Mouse (Mus musculus) T-helper 17 cell (primary cell): ENCODE results near the gene Wwtr1.

Experiments used
- in situ Hi-C, 2 experiments: fragments of 300-600 bp; cut with MboI, MseI; formaldehyde crosslinking; loops; 1 replicate in 1 of 2; 2 replicates in 1 of 2; pipeline ENCODE4 v1.15.1; 2025; ENCODE audit warnings: high pct_unique_total_duplicates in 2 of 2

The Wwtr1 gene

DNA sequence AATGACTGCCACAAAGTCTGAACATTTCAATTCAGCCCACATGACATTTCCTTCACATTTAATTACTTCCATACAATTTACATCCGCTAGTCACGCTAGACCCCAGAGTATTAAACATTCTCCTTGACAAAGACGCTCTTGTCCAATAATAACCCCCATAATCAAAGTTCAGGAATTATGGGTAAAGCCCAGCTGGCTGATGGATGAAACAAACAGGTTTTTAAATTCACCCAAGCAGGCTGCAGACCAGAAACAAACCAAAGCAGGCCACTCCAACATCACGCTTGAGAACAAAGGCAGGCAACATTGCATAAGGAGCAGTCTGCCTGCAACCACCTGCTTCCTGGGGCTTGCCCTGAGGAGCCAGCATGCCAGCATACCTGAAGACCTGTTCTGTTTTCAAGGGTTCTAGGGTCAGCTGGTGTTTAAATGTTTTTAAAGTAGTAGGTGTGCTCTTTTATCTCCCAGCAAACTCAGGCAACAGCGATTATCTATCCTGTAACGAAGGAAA, 12.7 kb downstream of the Wwtr1 start:
- in situ Hi-C loops, result no loop called here

DNA sequence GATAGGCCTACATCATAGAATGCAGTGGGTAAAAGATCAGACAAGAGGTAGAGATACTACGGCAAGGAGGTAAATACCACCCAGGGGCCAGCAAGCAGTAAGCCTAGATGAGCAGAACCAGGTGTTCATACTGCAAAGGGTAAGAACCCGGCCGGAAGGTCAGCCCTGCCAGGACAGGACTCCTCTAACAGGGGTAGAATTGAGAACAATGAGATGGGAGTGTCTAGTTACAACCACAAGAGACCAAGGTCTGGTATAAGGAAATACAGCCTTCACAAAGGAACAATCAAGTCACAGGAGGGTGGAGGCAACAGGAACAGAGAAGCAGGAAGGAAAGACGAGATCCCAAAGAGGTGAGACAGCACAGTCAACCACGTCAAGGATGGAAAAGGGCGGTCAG, 16.9 kb downstream of the Wwtr1 start:
- in situ Hi-C loops, result no loop called here

DNA sequence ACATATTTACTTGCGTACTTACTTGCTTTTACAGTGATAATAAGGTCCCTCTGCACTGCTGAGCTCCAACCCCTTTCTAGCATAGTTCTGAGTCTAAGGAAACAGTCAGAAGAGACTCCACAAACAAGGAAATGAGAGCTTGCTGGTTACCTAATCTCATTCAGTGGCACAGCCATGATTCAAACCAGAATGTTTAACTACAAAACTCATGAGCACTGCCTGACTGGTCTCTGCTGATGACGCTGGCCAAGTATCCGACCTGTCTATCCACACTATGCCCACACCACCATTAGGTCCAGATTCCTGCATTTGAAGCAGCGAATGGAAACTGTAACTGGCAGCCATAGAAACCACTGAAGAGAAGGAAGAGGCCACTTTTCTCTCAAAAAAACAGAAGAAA, 18.3 kb downstream of the Wwtr1 start:
- in situ Hi-C loops, result no loop called here

DNA sequence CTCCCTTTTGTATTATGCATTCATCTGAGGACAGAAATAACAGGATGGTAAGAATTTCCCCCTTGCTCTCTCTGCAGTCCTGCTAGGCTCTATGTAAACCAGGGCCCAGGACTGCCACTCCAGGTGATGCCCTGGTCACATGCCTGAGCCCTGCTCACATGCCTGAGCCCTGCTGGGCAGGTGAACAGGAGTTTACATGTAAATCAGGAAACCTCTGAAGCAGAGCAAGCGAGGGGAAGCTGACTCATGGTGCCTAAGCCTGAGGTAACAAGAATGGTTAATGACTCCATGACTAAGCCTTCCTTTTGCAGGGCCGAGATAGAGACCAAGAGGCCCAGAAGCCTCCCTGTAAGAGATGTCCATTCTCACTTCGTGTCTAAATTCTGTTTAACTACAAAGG, 20.1 kb downstream of the Wwtr1 start:
- in situ Hi-C loops, result no loop called here

DNA sequence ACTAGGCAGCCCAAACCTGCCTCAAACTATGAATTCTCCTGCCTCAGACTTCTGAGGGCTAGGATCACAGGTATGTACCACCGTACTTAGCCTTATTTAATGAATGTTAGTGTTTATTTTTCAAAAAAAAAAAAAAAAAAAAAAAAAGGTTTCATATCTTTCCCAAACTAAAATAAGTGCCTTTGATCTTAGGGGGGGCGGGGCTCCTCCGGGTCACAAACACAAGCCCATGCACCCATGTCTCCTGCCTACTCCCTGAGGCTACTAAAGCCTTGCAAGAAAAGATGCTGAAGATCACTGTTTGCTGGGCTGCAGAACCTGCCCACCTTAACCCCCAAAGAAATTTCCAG, 20.8 kb downstream of the Wwtr1 start:
- in situ Hi-C loops, result no loop called here

DNA sequence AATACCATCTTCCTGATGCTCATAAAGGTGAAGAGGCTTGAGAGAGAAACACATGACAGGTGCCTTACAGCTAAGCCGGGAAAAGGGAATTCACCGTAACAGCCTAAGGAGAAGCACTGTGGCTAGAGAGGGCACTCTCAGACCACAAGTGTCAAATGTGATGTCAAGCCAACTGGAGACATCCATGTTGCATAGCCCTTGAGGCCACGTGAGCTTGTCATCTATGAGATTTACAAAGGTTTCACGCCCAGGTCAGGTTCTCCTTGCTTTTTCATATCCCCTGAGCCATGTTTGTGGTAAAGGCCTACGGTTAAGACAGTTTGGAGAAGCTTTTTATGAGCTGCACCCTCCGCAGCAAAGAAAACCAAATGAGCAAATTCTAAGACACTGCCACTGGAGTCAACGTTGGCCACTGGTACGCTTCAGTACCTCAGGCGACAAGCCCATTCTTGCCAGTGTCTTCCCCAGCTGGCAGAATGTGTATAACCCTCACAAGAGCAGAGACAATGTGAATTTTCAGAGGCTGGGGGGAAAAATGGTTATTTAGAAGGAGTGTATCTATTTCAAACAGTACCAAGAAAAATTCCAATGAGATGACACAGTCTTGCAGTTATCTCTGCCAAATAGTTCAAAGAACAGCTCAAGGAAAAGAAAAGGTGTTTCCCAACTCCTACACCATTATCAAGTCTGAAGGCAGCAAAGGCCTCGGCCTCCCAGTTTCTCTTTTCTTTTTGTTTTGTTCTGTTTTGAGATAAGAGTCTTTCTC, 21.4 kb downstream of the Wwtr1 start:
- in situ Hi-C loops, result no loop called here

DNA sequence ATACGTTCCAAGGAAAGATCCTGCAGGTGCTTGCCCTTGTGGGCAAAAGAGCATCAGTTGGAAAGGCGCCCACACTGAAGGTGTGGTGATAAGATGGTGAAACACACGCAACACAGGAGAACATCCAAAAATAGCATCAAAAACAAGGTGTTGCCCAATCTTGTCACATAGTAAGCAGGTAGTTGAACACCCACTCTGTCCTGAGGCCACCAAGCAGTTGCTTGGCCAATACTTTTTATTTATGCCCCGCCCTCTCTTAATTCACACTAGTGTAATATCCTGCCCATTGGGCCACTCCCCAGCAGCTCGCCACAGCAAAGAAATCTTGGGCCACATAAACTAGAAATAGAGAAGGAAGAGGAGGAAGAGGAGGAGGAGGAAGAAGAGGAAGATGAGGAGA, 22.6 kb downstream of the Wwtr1 start:
- in situ Hi-C loops, result no loop called here

DNA sequence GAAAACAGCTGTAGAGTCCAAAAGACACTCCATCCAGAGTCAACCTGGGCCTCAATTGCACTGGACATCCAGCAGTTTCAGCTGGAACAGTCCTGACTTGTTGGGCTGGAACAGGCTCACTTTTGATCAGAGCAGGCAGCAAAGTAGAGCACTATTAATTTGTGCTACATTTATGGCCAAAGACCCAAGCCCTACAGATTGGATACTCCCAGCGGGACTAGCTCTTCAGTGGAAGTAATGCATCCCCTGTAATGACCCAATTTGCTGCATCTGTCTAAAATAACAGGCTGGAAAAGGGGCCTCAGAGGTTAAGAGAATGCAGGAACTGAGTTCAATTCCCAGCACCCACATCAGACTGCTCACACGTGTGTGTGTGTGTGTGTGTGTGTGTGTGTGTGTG, 24.5 kb downstream of the Wwtr1 start:
- in situ Hi-C loops, result no loop called here

DNA sequence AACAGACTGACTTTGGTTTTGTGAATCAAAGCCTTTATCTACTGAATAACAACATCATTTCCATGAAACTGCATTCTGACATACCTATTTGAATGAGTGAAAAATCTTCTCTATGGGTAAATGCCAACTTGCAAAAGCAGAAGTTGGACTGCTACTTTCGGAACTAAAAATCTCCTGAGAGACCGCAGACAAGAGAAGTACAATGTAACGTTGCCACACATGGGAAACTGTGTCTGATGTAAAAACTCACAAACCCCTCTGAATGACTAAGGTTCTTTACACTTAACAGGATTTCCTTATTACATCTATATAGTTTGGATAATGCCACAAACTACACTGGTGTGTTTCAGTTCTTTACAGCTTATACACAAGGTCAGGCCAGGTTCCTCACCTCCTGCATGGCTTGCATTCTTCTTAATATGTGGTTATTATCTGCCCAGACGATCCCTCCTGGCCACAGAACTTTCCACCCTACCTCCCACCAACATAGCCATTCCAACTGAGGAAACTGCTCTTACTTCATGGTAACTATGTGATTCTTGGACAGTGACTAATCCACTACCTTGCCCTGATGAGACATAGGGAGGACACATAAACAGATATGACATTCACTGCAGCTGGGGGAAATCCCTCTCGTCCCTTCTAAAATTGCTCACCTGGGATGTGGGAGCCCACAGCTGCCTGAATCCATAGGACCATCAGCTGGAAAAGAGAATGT, 25.1 kb downstream of the Wwtr1 start:
- in situ Hi-C loops, result no loop called here

DNA sequence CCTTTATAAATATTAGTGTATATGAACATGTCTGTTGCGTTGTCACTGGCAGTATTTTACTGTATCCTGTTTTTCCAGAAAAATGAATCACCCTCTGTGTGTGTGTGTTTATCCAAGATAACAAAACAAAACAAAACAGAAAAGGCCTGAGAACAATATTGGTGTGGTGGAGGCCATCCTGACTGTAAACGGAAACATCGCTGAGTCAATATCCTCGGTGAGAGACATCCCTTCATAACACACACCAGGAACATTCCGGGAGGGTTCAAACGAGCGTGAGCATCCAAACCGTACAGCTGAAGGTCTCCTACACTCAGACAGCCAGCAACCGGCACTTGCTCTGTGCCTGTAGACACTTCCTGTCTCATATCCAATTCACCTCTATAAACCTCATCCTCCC, 31.6 kb downstream of the Wwtr1 start:
- in situ Hi-C loops, result no loop called here

DNA sequence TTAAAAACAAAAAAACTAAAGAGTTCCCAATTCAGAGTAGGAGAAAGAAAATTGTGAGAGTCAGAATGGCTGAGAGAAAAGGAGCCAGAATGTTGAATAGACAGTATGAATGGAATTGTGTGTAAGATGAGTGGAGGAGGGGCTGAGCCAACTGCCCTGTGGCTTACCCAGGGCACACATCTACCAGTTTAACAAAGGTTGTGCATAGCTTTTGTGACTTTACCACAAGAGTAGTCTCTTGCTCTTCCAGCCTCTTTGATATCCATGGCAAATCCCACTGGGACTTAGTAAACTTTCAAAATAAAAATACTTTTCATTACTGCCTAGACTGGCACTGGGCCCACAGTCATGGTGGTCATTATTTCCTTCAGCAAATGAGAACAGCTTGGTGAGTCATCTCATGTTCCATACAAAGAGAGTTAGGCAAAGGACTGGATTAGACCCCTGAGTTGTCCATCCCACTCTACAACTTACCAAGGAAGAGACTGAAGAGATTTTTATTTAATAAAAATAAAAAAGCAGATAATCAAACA, 32.8 kb downstream of the Wwtr1 start:
- in situ Hi-C loops, result no loop called here

DNA sequence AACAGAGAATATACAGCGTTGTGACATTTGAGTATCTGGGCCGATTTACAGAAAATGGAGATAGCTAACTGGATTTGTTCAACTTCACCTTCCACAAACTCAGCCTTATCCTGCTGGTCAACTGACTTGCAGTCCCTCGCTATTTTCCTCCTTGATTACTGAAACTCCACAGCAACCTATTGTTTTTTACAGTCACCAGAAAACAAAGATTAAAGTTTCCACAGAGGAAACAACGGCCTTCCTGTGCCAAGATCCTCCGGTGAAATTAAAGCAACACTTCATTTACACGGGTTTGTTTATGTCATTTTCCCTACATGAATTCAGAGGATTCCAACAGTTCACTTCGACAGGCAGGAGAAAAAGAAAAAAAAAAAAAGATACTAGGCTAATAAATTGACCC, 34.5 kb downstream of the Wwtr1 start:
- in situ Hi-C loops, result no loop called here

DNA sequence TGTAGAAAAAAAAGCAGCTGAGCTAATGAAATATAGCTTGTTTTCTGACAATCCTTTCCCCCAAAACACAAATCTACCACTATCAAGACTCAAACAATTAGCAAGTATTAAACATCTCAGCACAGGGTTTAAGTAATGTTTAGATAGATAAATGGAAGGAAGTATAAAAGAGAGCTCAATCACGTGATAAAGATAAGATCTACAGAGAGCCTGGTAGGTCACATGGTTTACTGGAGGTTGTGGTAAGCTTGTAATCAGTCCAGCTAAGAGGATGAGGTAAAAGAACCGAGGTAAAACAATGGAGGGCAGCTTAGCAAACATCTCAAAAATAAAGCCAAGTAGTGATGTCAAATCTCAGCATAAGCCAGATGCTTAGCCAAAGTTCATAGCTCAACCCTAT, 35.2 kb downstream of the Wwtr1 start:
- in situ Hi-C loops, result no loop called here

DNA sequence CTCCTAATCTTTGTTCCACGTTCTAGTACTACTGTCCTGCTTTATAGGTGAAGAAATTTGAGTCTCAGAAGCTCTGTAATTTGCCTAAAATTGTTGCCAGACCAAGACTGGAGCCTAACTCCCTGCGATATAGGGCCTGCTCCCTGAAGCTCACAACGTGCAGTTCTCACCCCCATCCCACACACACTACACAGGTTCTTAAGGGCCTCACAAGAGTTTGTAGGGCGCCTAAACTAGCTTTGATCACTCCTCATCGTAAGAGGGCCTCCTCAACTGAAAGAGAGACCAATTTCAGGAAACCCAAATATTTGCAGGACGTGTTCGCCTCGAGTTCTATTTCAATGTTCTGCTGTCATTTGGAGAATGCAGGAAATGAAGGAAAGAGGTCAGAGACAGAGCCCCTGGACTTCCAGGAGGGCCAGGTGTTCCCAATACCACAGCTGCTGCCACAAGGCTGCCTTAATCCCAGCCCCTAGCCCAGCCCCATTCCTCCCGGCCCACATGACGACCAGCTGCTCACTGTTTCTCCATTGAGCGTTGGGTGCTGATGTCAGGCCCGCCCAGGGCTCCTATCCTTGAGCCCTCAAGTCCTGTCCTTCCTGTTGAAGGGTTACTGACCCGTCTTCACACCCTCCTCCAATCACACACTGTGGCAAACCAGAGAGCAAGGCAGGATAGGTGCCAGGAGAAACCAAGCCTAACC, 40.1 kb downstream of the Wwtr1 start:
- in situ Hi-C loops, result no loop called here

DNA sequence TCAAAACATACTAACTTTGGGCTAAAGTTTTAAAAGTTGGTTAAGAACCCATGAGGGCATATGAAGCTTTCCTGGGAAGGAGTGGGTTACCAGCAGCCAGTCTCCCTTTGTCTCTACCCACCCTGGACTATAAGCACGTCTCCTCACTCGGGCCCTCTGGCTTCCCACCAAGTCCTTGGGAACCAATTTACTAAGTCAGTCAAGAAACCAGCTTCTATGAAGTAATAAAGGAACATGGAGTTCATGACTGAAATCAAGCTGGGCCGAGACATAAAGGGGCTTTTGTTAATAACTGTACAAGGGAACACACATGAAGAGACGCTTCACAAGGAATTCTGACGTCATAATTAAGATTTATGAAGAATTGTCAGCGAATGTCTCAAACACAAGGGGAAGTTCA, 41.3 kb downstream of the Wwtr1 start:
- in situ Hi-C loops, result no loop called here

DNA sequence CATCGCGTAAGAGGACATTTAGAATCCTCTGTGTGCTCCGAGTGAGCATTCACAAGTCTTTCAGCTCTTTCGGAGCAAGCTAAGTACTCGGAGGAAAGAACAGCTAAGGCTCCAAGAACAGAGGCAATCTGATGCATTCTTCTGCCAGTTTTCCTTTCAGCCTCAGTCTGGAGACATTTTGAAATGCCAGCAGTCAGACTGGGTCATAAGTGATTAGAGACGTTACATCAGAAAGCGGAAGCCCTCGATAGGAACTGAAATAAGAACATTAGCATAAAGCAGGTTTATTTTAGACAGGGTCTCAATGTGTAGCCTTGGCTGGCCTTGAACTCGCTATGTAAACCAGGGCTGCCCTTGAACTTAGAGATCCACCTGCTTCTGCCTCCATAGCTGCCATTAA, 41.8 kb downstream of the Wwtr1 start:
- in situ Hi-C loops, result no loop called here

DNA sequence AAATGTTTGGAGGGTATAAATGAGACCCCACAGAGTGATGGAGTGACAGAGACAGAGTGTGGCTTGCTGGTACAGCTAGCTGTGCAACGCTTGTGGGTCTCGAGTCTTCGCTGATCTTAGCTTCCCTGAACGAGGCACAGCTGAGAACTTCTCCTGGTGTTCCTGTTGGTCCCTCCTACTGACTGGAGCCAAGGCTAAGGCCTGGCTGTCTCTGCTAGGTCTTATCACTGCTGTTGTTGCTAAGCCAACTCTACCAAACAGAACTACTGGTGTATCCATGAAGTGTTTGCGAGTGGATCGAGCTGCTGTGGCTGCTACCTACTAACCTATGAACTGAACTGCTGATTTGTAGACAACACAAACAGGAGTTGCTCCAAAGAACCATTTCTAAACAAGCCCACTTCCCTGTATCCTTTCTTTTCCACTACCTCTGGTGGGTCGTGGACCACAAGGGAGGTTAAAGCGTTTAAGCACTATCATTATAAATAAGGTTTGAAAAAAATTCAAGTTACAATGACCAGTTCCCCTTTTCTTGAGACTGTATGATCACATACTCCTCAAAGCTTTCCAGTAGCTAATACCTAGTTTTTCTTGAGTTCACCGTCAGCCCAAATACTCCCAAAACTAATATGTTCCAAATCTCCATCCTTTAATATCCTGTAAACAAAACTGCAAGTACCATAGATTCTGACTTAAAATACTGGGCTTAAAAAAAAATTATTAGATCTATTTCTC, 42.6 kb downstream of the Wwtr1 start:
- in situ Hi-C loops, result no loop called here

DNA sequence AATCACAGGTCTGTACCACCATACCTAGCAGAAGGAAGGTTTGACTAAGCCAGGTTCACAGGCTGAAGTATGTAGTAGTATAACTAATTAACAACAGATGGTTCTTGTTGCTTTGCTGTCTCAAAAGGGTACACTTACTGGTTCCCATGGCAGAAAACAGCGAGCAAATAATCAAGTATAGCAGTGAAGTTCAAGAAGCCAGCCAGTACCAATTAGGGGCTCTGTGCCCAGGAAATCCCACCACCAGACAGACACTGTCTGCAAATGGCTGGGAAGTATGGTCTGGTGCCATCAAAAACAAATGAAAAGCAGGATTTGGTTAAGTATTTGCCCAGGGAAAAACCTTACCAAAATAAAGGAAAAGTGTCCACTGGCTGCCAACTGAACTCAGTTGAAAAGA, 44.9 kb downstream of the Wwtr1 start:
- in situ Hi-C loops, result no loop called here

DNA sequence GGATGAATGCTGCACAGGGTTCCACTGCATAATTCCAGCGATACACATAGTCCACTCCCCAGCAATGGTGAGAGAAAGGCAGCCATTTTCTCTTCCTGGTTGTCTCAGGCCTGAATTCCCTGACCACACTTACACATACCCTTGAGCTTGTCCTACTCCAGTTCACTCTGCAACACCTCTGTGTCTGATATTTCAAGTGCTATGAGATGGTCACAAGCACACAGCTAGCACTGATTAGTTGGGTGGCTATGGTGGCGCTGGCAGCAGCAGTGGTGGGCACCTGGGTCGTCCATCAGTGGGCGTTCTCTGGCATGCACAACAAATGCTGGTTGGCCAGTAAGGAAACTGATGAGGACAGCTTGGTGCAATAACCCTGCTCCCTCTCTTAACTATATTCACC, 45.5 kb downstream of the Wwtr1 start:
- in situ Hi-C loops, result no loop called here

DNA sequence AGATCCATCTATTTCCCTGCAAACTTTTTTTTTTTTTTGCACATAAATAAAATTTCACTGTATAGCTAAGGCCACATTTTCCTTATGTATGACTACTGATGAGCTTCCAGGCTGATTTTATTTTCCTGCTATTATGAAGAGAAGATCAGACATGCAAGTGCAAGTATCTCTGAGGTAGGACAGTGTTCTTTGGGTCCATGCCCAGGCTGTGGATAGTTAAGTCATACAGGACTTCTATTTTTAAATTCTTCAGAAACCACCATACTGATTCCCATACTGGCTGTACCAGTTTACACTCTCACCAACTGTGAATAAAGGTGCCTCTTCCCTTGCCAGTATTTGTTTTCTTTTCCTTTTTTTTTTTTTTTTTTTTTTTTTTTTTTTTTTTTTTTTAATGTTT, 48.6 kb downstream of the Wwtr1 start:
- in situ Hi-C loops, result no loop called here

DNA sequence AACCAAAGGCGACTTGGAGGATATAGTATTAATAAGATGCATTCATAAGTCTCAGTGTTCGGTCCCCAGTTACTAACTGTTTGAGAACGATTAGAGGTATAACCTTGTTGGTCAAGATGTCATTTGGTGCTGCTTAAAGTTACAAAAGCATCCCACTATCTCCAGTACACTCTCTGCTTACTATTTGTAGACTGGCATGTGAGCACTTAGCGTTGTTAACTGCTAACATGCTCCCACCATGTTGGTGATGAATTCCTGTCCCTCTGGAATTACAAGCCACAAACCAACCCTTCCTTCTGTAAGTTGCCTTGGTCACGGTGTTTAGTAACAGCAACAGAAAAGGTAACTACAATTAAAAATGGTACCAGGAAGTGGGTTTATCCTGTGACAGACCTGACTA, 52.6 kb downstream of the Wwtr1 start:
- in situ Hi-C loops, result no loop called here

DNA sequence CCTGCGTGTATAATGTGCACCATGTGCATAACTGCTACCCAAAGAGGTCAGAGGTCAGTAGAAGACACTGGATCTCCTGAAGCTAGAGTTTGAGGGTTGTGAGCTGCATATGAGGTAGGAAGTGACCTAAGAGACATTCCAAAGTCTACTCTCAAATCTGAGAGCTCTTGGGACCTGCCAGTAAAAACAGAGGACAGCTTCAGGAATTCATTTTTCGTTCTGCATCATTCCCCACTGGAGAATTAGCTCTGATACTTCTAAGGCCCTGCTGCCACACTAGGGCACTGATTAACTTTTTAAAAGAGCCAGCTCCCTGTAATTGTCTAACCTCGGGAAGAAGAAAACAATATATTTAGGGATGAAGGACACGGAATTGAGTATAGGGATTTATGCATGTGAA, 53.8 kb downstream of the Wwtr1 start:
- in situ Hi-C loops, result no loop called here
